Mouse (Mus musculus) small intestine, adult 2 months (tissue): ENCODE data around the gene Cnppd1. TPM values are rescaled to one million over a fixed set of nuclear protein-coding genes. Genes with fewer than 3 reads are reported as not detected.

ENCODE experiments used
- H3K27ac ChIP-seq: fragments of 200-500 bp; 2 replicates; pipeline ENCODE4 v1.5.1; 2012; ENCODE audit warnings: low read depth, low read length, control low read depth, inconsistent platforms; ENCODE audit not compliant: insufficient read depth
- H3K27me3 ChIP-seq: fragments of 200-500 bp; 2 replicates; pipeline ENCODE4 v1.6.1; 2012; ENCODE audit warnings: mild to moderate bottlenecking, moderate library complexity, low read length, inconsistent platforms; ENCODE audit not compliant: control insufficient read depth, insufficient read depth
- H3K36me3 ChIP-seq: fragments of 200-500 bp; 2 replicates; pipeline ENCODE4 v1.6.1; 2012; ENCODE audit warnings: mild to moderate bottlenecking, low read length, control low read depth, inconsistent platforms; ENCODE audit not compliant: control insufficient read depth, insufficient read depth
- H3K4me1 ChIP-seq: fragments of 200-500 bp; 2 replicates; pipeline ENCODE4 v1.6.1; 2012; ENCODE audit warnings: low read length, inconsistent platforms, mixed read lengths; ENCODE audit not compliant: control insufficient read depth, insufficient read depth, insufficient read length
- H3K4me3 ChIP-seq: fragments of 200-500 bp; 2 replicates; pipeline ENCODE4 v1.5.1; 2012; ENCODE audit warnings: low read depth, mild to moderate bottlenecking, control low read depth, inconsistent platforms, low read length, moderate library complexity
- CTCF ChIP-seq: fragments of 200-500 bp; IDR thresholded peaks from 2 replicates; pipeline ENCODE4 v1.5.1; 2012; ENCODE audit warnings: low read depth, mild to moderate bottlenecking, control low read depth, inconsistent platforms, low read length, moderate library complexity, mixed read lengths; ENCODE audit not compliant: insufficient replicate concordance, insufficient read length; ENCODE audit errors: extremely low read depth
- POLR2A ChIP-seq: fragments of 200-500 bp; IDR thresholded peaks from 2 replicates; pipeline ENCODE4 v1.6.1; 2012; ENCODE audit warnings: low read depth, mild to moderate bottlenecking, control low read depth, inconsistent platforms, low read length, moderate library complexity
- WGBS: fragments of 180-500 bp; shearing (Covaris S2); methylation state at CpG from one replicate; pipeline ENCODE4 v1.1.7; 2018; 5-methylcytosine and 5-hydroxymethylcytosine counted together
- polyA plus RNA-seq: library from polyadenylated mRNA; depleted of rRNA; stranded (reverse); fragments of >200 nt; gene quantifications from 2 replicates; pipeline ENCODE4 v1.2.3, GENCODE M21; 2012

Cnppd1 gene
- polyA plus RNA-seq, 1 experiment: 90.4 TPM

DNA sequence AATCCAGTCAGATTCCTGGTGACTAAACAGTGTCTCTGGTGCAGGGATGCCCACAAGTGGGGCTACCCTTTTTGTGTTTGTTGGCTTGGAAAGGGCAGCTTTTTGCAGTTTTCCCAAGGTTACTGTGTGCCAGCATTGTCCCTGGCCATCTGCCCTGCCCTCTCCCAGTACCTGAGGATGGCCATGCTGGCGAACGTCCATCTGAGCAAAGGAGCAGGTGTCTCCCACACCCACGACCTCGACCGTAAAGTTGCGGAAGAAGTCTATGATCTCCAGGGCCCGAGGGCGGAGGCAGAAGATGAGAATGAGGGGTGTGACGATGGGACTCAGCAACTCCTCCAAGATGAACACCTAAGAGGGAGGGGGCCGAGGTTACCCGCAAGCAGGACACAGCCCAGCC is 43.0 kb upstream of the Cnppd1 start:
- TF ChIP-seq POLR2A (no peak), CTCF (no peak)
- Histone ChIP-seq H3K36me3 (peaks cover 56% of the 10 kb centered on the region), H3K27ac (no peak overlapping the region), H3K27me3 (no peaks in the 10 kb centered on the region), H3K4me3 (no peak overlapping the region), H3K4me1 (peaks cover 12% of the 10 kb centered on the region)
- WGBS: 76% methylated on average over 11 of the region's 11 CpGs

GRCm38 (mm10) chr1:75182160-75182559 is 39.6 kb upstream of the Cnppd1 start:
- Histone ChIP-seq H3K4me1 (peaks cover 12% of the 10 kb centered on the region), H3K4me3 (no peak overlapping the region), H3K36me3 (peaks cover 47% of the 10 kb centered on the region), H3K27ac (no peak overlapping the region), H3K27me3 (no peaks in the 10 kb centered on the region)
- WGBS: 78% methylated on average over 4 of the region's 4 CpGs
- TF ChIP-seq CTCF: peak; percentile 34; the same call in 1 of the 2 replicates
- no peak for TF ChIP-seq POLR2A

- Histone ChIP-seq H3K27me3 (no peaks in the 10 kb centered on the region), H3K27ac (no peak overlapping the region), H3K4me3 (no peak overlapping the region), H3K36me3 (peaks cover 42% of the 10 kb centered on the region), H3K4me1 (peaks cover 12% of the 10 kb centered on the region)
- WGBS: 92% methylated on average over 4 of the region's 4 CpGs
- no peak for TF ChIP-seq POLR2A
Measured at GRCm38 (mm10) chr1:75181377-75181870, 38.9 kb upstream of the Cnppd1 start.

GRCm38 (mm10) chr1:75180741-75181140 is 38.2 kb upstream of the Cnppd1 start:
- Histone ChIP-seq H3K4me3 (no peak overlapping the region), H3K27me3 (no peaks in the 10 kb centered on the region), H3K36me3 (peaks cover 36% of the 10 kb centered on the region), H3K4me1 (peaks cover 12% of the 10 kb centered on the region), H3K27ac (peak overlapping the region; percentile 35; the same call in 1 of the 2 replicates)
- WGBS: 15% methylated on average over 7 of the region's 7 CpGs
- TF ChIP-seq POLR2A (no peak), CTCF (no peak)

GRCm38 (mm10) chr1:75180105-75180590 is 37.6 kb upstream of the Cnppd1 start, which contains the start of gene Abcb6:
Gene Abcb6, minus strand, starts transcription at chr1:75180392.
- under 1% methylated on average over 31 of the region's 31 CpGs for WGBS
- peak within 1 kb of the TSS; percentile 35; the same call in 1 of the 2 replicates for H3K27ac ChIP-seq

DNA sequence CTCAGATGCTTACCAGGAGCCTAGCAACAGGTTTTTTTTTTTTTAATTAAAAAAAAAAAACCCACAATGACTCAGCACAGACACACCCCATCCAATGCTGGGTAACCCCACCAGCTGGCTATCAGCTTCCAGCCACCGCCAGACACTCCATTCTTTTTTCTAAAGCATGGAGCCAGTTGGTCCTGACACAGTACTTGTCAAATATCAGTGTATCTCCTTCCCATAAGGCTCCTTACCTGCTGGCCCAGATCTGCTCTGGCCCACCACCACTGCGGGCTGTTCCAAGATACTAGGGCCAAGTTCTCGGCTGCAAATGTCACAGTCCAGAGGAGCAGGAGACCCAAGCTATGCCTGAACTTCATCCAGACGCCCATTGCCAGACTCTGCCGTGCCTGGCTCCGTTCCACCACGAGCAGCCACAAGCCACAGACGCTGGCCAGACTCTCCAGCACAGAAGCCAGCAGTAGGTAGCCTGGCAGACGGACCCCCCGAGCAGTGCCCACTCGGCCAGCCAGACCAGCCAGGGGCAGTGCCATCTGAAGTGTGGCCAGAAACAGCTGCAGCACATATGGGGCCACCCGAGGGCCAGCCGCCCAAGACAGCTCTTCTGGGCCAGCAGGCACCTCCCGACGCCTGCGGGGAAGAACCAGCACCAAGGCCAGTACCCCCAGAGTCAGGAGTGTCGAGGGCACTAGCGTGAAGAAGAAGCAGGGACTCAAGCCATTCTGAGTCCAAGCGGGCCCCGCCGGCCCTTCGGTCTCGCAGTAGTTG is 37.0 kb upstream of the Cnppd1 start:
- Histone ChIP-seq H3K27me3 (no peaks in the 10 kb centered on the region), H3K36me3 (peaks cover 27% of the 10 kb centered on the region), H3K27ac (no peak overlapping the region), H3K4me3 (peak overlapping the region; percentile 82), H3K4me1 (peaks cover 12% of the 10 kb centered on the region)
- WGBS: 2% methylated on average over 23 of the region's 23 CpGs
- no peak for TF ChIP-seq POLR2A
- TF ChIP-seq CTCF: no peak

More at GRCm38 (mm10) chr1:75180105-75180590, 37.6 kb upstream of the Cnppd1 start, which contains the start of gene Abcb6:
- TF ChIP-seq POLR2A (0 out of 2 replicates have a peak, but pooled peaks have one; percentile 20), CTCF (no peak)
- H3K27me3 ChIP-seq: no peaks in the 10 kb centered on the region
- peaks cover 31% of the 10 kb centered on the region for H3K36me3 ChIP-seq
- peak within 1 kb of the TSS; percentile 82 for H3K4me3 ChIP-seq
- peaks cover 12% of the 10 kb centered on the region for H3K4me1 ChIP-seq
